Mouse (Mus musculus) cerebellum, adult 9-10 months (tissue): Measurements from ENCODE around the gene Acsl5.
A peak's percentile ranks its signal among the peaks of the same experiment; 100 is the strongest.

Experiments
- DNase-seq: peaks from one replicate; pipeline ENCODE4 v3.0.0; 2022

Acsl5 gene

DNA sequence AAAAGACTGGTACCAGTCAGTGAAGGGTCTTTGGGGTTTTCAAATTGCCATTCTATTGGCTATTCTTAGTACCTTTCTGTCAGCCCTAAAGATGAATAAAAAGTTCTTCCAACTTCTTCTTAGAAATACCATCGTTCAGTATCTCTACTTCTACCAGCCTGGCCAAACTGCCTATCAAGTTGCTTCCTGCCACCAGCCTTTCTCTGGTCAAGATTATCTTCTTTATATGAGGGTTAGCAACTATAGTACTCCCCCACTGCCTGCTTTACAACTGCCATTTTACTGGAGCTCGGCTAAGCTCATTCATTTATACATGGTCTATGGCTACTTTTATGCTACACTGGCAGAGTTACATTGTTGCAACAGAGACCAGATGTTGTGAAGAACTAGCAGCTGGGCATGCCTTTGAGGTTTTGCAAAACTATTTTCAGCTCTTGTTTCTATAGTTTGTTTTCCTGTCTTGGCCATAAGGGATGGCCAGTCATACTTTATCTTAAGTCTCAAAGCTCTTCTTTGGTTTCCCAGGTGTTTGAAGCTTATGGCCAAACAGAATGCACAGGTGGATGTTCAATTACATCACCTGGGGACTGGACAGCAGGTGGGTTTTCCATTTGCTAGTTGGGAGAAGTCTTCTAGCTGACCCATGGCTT is 39.0 kb downstream of the Acsl5 start:
- no peak for DNase-seq

DNA sequence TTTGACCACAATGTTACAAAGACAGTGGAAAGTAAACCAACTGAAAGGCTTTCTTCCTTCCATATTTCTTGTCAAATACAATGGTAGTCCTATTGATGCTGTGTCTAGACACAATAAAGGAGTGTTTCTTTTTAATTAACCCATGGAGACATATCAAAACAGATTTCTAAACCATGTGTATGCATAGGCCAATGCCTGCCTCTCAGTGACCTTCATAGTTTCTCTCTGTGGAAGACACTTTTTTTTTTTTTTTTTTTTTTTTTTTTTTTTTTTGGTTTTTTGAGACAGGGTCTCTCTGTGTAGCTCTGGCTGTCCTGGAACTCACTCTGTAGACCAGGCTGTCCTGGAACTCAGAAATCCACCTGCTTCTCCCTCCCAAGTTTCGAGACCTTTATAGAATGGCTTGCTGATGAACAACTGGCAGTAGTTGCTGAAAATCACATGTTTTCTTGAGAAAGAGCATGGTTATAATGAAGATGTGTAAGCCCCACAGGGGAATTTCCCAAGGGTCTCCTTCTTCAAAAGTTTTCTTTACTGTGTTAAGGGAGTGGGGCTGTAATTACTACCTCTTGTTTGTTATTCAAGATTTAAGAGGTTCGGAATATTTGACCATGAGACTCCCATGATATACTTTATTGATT is 40.6 kb downstream of the Acsl5 start:
- DNase-seq = no peak

GRCm38 (mm10) chr19:55293175-55293574 is 41.4 kb downstream of the Acsl5 start:
- no peak for DNase-seq

DNA sequence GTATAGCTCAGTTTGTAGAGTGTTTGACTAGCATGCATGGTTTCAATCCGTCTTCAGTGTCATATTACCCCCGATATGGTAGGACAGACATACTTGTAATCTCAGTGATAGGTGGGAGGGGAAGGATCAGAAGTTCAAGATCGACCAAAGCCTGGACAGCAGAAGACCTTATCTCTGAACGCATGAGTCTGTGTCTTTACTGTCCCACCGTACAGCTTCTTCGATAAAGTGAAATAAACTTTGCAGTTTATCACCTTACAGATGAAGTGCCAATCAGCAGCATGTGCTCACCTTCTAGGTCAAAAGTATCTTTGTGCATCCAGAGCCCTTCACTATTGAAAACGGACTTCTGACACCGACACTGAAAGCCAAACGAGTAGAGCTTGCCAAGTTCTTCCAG is 43.3 kb downstream of the Acsl5 start:
- DNase-seq = no peak

DNA sequence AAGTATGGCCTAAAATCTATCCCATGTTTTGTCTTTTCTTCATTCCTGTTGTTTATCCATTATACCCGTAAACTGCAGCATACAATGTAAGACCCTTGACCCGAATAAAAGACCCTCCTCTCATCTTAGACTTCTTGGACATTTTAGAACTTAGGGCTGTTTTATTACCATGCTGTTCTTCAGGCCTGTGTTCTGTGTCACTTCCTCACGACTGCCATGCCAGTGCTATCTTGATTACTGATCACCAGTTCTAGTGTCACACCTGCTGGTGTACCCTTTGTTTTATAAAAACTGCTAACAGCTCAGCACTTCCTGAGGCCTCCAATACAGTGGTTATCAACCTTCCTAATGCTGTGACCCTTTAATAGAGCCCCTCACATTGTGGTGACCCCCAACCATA is 43.8 kb downstream of the Acsl5 start:
- DNase-seq = no peak

DNA sequence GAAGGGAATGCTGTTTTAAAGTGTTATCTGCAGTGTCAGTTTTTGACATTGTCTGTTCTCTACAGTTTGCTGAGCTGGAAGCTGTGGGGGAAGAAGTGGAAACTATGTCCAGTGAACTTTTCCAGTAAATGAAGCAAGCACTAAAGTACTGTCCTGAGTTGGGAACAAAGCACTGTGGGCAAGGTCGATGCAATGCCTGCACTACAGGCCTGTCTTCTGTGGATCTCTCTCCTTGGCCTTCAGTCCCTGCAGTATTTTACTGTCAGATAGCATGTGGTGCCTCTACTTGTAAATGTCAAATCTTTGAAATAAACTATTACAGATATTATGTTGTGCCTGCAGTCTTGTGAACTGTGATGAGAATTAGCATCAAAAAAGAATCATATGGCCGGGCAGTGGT is 44.6 kb downstream of the Acsl5 start:
- no peak for DNase-seq

- DNase-seq = no peak
Observed at GRCm38 (mm10) chr19:55297489-55297888, 45.8 kb downstream of the Acsl5 start.

DNA sequence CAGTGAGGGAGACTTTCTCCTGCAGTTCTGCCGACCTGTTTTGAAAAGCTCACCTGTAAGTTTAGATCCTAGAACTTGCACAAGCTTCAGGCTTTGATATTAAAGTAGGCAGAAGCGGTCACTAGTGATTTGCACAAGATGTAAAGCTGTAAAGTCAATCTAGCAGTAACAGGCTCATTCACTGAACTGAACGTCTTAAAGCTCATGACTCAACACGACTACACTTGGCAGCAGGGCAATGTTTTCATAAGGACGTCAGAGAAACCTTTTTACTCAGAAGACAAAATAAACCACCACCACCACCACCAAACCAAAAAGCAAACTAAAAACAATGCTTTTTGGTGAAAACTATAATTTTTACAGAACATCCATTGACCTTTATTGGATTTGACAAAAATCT is 46.2 kb downstream of the Acsl5 start:
- DNase-seq = no peak

DNA sequence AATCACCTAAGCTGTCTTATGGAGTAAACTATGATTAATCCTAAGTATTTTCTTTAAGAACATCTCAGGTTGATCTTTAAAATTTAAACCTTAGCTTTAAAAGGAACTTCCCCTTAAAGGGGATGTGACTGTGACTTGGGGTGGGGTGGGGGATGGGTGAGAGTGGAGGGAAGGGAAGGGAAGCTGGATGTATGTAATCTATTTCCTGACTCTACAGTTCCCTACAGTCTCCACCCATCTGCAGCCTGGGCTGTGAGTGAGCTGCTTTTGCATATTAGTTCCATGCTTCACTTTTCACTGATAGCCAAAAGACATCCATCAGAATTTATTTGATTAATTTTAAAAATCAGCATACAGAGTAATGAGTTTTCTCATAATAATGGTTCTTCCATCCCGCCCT is 47.6 kb downstream of the Acsl5 start:
- no peak for DNase-seq

DNA sequence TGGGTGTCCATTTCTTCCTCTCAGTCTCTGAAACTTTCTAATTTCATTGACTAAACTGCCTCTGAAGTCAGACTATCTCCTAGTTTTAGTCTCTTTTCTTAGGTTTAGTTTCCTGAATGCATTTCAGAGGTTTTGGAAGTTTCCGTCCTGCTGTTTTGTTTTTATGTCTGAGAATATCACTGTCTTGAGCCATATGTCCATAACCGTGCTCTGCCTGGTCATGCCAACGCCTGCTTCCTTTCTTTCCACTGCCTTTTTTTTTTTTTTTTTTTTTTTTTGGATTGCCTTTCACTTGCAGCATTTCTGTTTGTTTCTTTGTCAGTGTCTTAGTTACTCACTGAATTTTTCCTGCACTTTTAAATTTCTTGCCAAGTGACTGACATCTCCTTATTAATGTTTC is 48.8 kb downstream of the Acsl5 start:
- no peak for DNase-seq

GRCm38 (mm10) chr19:55305024-55305423 is 53.3 kb downstream of the Acsl5 start:
- peak; percentile 14 for DNase-seq

GRCm38 (mm10) chr19:55311874-55312273 is 60.1 kb downstream of the Acsl5 start:
- no peak for DNase-seq

DNA sequence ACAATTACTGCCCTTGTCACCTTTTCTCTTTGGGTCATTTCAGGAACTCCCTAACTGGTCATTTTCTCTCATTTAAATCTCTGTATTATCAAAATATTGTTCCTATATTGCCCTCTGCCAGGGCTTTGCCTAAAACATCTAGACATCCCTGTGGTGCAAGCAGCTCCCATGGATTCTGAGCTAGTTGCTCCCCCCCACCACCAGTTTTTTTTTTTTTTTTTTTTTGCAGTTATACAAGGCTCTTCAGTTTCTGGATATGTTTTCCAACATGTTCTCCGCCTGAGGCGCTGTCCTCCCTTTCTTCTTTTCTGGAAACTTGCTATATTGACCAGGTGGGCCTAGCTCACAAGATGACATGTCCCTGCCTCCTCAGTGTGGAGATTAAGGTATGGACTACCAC is 61.9 kb downstream of the Acsl5 start:
- DNase-seq = no peak

DNA sequence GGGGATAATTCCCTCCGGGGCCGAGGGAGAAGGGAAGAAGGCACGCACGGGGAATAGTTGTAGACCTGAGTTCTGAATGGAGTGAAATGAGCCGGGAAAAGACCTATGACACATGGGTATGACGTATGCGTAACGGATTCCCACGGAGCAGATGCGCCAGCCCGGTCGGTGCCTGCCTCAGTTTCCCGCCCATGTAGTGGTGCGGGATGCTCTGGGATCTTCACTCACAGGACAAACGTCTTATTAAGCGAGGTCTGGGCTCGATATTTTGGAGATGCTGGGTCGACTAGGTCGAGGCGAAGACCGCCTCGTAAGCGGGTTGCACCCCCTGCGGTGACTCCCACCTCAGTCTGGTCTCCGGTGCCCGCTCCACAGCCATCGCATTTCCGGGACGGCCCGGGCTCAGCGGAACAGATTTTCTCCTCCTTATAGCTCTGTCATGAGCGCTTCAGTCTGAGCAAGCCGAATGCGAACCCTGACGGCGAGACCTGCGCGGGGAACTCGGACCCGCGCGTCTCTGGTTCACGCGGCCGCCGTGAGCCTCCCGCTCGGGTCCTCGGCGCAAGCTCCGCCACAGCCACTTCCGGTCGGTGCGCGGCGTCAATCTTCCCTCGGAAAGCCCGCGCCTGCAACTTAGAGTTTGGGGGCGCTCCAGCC is 63.8 kb downstream of the Acsl5 start, which contains the start of gene Zdhhc6:
Gene Zdhhc6, minus strand, starts transcription at position 581 of the 657 bp plus-strand sequence.
- DNase-seq = peak; percentile 81

DNA sequence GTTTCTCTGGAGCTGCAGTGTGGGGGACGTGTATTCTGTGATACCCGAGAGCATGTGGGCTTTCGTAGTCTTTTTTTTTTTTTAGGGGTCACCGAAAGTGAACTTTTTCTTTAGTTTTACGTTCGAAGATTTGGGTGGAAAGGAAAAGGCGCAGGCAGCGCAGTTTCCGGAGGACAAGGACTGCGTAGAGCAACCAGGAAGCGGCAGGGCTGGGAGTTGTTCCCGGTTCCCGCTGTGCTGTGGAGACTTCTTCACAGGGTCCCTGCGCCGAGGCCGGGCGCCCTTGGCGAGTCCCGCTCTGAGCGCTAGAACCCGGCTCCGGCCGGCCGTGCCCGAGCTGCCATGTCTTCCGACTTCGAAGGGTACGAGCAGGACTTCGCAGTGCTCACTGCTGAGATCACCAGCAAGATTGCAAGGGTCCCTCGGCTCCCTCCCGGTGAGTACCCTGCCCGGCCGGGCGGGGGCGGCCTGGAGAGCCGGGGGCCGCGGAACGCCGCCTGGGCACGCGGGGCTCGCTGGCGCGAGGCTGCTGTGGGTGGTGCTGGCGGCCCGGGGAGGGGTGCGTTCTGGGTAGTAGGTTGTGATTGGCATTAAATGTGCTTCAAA is 64.5 kb downstream of the Acsl5 start, which contains the start of gene Vti1a:
Gene Vti1a, plus strand, starts transcription at position 187 of the 606 bp plus-strand sequence.
- DNase-seq = peak; percentile 90

- no peak for DNase-seq
Observed at GRCm38 (mm10) chr19:55316901-55317300, 65.2 kb downstream of the Acsl5 start.

DNA sequence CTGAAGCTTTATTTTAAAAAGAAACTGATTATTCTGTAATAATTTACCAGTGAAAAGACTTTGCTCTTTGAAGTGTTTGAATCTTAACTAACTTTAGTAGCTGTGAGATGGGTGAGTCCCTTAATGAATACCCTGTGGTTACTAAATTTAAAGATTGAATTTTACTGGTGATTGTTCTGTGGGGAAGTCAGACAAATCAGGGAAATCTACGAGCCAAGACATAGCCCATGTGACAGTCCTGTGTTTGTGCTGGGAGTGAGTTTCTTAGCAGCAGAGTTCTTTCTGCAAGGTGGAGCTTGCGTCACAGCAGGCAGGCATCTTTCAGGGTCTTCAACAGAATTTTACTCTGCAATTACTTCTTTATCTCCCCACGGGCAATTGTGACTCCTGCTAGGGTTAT is 67.3 kb downstream of the Acsl5 start:
- DNase-seq = no peak

GRCm38 (mm10) chr19:55319521-55319920 is 67.8 kb downstream of the Acsl5 start:
- DNase-seq = no peak

DNA sequence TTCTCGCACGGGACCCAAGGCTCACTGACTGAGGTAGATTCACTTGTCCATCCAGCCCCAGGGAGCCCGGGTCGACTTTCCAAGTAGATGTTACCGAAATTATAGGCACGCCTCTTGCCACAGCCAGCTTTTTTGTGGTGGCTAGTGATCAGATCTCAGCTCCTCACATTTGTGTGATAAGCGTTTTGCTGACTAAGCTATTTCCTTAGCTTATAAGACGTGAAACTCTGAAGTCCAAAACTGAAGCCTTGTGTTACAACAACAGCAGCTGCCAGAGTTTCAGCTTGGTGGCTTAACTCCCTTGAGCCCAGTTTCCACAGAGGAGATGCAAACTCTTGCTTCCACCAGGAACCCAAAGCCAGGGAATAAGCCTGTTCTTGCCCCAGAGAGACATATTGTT is 70.9 kb downstream of the Acsl5 start:
- no peak for DNase-seq

DNA sequence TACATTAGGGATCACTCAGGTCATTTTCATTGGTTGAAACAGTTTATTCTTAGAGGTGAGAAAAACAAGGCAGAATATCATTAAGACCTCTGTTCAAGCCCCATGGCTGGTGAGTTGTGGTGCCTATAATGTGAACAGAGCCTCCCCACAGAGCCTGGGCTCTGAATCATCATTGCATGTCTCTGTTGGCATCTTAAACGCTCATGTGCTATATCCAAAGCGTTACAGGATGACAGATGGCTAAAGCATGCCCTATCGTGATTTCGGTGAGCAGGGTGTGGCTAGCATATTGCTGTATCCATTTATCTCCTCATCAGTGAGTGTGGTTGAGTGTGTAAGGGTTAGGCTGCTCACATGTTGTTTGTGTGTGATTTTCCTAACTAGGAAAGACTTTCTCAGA is 75.8 kb downstream of the Acsl5 start:
- no peak for DNase-seq

- no peak for DNase-seq
Observed at GRCm38 (mm10) chr19:55331776-55332175, 80.0 kb downstream of the Acsl5 start.

- peak; percentile 80 for DNase-seq
Observed at GRCm38 (mm10) chr19:55332641-55333268, 81.0 kb downstream of the Acsl5 start.

DNA sequence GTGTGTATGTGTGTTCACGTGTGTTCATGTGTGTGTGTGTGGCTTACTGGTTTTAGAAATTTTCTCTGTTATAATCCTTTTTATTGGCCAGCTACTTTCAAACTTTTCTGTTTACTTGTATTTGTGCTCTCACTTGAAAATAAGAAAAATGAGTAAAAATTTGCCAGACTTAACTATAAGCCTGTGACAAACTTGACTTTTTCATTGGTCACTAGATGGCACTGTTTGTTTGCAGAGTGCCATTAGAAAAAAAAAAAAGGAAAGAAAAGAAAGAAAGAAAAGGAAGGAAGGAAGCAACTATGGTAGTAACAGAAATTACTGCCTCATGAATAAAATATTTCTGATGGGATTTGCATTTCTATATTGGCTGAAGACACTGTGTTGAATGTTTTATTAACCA is 84.1 kb downstream of the Acsl5 start:
- DNase-seq = no peak
